Mouse (Mus musculus) frontal cortex, adult 2 months (tissue): ENCODE measurements at regions not wholly inside any gene's neighbourhood (a gene's known extent, or its start where the extent isn't known, plus 50 kb on each side); places are given as distances from the start of the nearest gene placed in this dataset.

Experiments used
- DNase-seq, 2 experiments: peaks; one replicate each; pipeline ENCODE4 v3.0.0; 2022; ENCODE audit warnings: low spot score in 1 of 2; ENCODE audit errors: extremely low spot score in 1 of 2

DNA sequence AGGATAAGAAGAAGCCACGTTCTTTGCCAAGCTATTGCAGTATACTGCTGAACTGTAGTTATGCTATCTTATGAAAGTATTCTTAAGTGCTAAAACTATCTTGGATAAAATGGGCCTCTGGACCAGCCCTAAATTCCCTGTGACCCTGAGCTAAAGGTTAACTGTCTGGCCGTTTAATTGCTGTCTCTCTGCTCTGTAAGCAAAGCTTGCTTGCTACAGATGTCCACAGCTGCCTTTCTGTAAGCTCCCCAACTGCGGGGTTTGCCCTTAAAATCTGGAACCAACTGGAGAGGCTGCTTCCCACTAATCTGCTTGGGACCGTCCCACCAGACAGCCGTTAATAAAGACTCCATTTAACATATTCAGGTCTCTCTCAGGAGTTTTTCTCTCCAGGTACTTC is 73.2 kb upstream of the 1700021F07Rik start:
- no peak for DNase-seq

GRCm38 (mm10) chr2:173451993-173452481 is 70.3 kb upstream of the 1700021F07Rik start:
- DNase-seq, result peak in 1 of 2 experiments; percentile 41

DNA sequence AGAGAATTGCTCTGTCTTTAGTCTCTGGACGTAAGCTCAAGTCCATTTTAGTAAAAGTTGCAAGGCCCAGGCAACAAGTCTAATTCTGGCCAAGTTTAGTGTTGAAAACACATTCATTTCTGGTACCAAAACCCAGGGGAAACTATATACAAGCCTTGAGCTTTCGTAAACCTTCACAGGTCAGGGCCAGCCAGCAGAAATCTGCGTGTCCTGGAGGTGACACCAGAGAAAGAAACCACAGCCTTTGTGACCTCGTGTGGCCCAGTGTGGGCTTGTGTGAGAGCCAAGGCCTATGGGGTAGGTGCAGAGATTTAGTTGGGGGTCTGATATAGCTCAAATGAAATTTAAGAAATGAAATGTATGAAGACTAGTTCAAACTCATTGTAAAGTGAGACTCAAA is 69.6 kb upstream of the 1700021F07Rik start:
- no peak for DNase-seq

- peak in 1 of 2 experiments; percentile 64 for DNase-seq
Measured at GRCm38 (mm10) chr2:173453569-173454405, 68.6 kb upstream of the 1700021F07Rik start.

DNA sequence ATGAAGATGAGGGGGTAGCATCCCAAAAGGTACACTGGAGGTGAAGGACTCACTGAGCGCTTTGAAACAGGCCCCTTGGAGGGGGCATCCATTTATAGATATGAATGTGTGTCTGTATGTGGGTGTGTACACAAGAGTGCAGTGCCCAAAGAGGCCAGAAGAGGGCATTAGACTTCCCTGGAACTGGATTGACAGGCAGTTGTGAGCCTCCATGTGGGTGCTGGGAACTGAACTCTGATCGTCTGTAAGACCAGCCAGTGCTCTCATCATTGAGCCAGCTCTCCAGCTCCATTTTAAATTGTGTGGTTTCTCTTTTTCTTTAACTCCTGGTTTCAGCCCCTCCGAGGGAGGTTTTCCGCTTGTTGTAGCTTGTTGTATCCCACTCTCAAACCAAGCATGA is 67.6 kb upstream of the 1700021F07Rik start:
- DNase-seq, result no peak

DNA sequence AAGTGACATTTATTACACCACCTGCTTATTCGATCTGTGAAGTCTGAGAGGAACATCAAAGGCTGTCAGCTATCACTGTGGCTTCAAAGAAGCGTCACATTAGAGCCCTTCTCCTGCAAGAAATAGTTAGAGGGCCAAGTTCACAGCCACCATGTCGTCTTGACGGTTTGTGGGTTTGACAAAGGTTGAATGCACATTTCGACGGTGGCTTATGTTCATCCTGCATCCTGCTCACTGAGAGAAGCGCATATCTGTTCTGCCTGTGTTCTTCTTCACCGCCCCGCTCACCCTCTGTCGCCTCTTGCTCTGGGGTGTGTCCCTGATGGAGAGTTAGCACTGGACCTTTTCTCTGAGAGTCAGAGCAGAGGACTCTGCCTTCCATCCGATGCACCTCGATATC is 67.2 kb upstream of the 1700021F07Rik start:
- DNase-seq, result no peak

- no peak for DNase-seq
Measured at GRCm38 (mm10) chr2:173456083-173456482, 66.3 kb upstream of the 1700021F07Rik start.

DNA sequence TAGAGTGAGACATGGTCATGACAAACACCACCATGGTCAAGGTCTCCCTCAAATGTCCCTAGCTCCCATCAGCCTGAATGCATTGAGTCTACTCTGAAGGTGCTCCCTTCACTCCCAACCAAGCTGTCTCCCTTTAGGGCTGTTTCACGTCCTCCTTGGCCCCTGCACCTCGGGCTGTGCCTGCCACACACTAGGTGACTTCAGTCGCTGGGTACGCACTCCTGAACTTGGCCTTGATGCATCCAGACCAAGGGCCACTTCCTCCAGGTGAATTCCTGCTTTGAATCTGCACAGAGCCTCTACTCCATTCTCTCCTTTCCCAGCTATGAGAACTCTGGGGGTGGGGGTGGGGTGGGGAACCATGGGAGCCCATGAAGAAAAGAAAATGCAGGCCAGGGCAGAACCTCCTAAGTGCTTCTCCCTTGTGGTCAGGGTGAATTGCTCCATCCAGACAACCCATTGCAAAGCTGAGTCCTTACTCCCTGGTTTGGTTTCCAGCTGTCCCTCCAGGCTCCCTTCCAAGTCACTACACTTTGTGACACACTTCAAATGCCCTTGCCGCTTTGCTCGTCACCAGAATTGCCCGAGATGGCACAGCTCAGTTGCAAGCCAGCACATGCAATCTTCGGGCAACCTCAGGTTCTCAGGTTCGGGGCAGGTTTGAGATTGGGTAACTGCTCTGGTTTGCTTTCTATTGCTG is 65.3 kb upstream of the 1700021F07Rik start:
- no peak for DNase-seq

GRCm38 (mm10) chr2:173457624-173458320 is 64.6 kb upstream of the 1700021F07Rik start:
- DNase-seq, result no peak

DNA sequence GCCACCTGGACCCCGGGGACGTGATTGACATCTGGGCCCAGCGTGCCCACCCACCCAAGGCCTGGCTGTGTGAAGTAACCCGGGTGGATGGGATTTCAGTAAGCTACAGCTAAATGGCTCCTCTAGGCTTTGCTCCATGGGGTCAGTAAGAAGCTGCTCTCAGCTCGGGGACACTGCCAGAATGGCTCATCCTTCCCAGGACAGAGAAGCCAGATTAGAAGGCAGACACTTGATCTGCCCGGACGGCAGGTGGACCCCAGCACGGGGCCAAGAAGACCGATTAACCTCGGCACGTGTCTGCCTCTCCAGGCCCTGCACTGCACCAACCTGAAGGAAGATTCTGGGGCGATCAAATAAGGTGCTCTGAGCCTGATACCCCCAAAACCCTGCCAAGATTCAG is 63.5 kb upstream of the 1700021F07Rik start:
- DNase-seq, result no peak

GRCm38 (mm10) chr2:173463313-173463712 is 59.1 kb upstream of the 1700021F07Rik start:
- no peak for DNase-seq

GRCm38 (mm10) chr2:173464562-173464961 is 57.8 kb upstream of the 1700021F07Rik start:
- no peak for DNase-seq

DNA sequence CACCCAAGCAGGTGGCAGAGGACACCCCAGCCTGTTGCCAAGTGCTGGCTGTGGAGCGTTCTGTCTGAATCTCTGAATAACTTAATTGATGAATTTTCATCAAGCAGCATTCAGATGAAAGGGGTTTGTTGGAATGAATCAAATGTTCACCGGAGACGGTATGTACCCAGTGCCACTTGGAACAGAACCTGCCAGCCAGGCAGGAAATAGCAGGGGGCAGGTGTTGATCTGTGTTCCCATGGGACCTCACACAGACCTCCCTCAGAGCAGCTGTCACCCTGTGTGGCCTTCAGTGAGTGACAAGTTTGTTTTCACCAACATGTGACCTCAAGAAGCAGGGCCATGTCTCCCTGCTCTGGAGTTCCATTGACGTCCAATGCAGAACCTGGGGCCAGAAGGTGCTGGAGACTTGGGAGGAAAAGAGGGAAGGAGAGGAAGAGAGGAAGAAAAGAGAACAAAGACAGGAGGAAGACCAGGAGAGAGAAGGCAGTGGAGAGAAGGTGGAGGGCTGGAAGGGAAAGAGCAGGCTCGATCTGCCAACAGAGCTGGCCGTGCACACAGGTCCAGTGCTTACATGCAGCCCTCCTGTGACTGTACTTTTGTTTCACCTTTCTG is 57.3 kb upstream of the 1700021F07Rik start:
- no peak for DNase-seq

DNA sequence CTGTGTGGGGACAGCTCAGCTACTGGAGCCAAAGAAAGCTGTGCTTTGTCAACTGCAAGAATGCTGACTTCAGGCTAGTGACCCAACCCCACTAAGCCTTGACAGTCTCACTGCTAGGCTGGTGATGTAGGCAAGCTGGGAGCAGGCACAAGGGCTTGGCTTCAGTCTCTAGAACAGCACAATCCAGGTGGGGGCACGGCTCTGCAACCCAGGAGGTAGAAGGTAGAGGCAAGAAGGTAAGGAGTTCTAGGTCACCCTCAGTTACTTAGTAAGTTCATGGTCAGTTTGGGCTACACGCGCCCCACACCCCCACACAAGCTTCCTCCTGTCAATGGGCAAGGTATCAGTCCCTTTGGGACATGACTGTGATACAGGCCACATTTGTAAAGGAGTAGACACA is 54.2 kb upstream of the 1700021F07Rik start:
- no peak for DNase-seq

- no peak for DNase-seq
Measured at GRCm38 (mm10) chr2:173469756-173470155, 52.6 kb upstream of the 1700021F07Rik start.
